Mouse (Mus musculus): Measurements from ENCODE around the gene Htra3.

Htra3 gene

DNA sequence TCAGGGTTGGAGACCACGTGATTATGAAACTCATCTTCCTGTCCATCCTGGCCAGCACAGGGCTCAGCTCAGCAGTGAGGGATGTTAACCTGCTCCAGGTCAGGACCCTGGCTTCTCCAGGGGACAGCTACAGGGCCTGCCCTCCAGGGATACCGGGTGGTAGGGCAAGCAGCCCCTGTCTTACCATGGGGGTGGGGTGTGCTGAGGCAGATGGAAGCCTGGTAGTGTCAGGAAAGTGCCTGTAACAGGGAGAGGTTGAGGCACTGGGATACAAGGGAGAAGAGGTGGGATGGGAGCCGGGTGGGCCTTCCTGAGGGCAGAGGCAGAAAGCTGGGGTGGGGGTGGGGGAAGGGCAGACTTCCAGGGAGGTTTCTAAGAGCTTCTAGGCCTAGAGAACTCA is 27.3 kb downstream of the Htra3 start:
- DNase-seq, result no peak

DNA sequence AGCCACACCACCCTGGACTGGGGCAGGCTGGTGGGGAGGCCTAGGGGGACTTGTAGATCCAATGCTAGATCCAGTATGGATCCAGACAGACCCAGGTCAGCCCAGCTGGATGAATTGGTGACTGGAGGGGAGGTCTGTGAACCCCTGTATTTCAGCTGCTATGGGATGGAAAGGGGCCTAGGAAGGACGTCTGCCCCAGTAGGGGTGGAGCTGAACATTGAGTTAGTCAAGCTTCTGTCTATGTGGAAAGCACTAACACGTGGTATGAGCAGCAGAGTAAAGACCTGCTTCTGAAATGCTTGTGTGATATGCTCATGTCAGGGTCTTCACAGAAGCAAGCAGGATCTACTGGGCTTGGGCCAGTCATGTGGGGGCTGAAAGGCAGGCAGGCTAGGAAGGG is 31.4 kb downstream of the Htra3 start:
- DNase-seq, result no peak

DNA sequence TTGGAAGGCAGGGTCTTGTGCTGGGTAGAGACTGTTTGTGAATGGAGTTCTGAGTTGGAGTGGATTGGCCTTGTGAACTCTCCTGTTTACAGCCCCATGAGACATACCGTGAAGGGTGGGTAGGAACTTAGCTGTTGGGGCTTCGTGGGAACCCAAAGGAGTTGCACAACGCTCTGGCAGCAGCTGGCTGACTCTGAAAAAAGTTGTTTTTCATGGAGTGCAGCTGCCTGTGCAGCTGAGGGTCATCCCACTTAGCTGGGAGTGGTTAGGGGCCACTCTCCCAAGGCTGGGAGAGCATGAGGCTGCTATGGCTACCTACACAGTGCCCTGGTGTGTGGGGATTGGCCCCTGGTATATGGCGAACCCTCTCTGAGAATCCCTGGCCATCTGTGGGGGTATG is 32.0 kb downstream of the Htra3 start:
- no peak for DNase-seq

DNA sequence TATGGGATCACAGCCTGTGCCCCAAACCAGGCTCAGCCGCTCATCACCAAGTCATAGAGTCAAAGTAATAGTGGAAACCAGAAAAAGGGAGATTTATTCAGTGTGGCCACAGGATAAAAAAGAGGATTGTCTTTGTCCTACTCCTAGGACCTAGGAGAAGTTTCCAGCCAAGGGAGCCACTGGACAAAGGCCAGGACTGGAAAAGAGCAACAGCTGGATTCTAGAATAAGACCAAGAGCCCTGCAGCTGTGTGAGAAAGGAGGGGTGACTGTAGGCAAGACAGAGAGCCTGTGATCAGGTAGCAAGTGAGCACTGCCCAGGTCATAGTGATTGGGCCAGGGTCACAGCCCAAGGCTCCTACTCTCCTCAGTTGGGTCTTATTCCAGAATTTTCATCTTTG is 32.7 kb downstream of the Htra3 start:
- DNase-seq, result no peak

DNA sequence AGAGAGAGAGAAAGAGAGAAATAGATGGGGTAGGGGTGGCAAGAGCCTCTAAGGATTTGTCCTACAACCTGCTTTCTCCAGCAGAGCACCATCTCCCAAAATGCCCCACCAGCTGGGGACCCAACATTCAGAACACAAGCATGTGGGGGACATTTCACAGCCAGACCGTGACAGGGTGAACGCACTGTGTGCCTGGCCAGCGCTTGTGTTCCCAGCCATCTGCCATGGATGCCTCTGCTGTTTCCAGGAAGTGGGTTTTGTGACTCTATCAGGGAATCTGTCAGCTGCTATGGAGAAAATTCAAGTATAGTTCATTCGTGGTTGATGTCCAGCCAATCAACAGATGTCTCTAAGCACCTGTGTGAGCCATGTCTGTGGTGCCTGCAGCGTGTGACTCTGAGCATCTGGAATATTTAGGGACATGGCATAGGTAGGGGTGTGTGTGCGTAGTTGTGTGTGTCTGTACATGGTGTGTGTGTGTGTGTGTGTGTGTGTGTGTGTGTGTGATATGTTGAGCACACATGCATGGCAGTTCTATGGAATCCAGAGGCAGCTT is 33.6 kb downstream of the Htra3 start:
- no peak for DNase-seq

DNA sequence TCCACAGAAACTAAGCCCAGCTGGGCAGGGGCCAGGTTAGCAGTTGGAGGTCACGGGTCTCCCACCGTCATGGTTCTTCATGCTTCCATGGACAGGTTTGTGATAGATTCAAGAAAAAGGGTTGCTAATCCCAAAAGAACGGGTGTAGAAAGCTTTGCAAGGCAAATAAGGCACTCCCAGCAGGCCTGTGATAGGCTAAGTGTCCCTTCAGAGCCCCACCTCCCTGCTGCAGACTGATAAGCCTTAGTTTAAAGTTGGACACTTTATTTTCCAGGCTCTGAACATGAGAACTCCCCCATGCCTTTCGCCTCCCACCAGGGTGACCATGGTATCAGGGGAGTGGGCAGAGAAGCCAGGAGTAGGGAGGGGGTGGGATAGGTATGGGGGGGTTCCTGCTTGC is 35.5 kb downstream of the Htra3 start:
- DNase-seq, result no peak

DNA sequence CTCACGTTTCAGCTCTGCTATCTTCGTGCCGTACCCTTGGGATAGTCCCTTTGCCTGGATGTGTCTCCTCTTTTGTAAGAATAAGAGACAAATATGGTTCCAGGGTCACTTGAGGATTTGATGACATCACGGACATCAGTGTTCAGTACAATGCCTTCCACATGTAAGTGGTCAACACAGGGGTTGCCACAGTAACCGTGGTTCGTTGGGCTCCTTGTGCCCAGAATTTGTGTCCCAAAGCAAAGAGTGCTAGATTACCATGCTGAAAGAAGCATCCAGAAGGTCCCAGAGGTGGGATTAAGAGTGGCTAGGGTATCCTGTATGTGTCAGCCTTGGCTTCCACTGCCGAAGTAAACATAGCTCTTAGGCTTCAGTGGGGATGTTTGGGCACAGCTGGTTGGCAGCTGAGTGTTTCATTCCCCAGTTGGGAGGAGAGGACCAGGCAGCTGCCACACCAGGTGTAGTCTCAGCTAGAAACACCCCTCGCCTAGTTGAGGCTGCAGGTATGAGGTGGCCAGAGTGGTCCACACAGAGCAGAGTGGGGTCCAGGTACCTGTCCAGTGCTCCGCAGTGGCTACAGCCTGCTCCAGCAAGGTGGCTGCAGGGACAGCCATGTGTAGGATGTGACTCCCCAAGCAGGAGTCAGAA is 36.1 kb downstream of the Htra3 start:
- DNase-seq, result no peak

DNA sequence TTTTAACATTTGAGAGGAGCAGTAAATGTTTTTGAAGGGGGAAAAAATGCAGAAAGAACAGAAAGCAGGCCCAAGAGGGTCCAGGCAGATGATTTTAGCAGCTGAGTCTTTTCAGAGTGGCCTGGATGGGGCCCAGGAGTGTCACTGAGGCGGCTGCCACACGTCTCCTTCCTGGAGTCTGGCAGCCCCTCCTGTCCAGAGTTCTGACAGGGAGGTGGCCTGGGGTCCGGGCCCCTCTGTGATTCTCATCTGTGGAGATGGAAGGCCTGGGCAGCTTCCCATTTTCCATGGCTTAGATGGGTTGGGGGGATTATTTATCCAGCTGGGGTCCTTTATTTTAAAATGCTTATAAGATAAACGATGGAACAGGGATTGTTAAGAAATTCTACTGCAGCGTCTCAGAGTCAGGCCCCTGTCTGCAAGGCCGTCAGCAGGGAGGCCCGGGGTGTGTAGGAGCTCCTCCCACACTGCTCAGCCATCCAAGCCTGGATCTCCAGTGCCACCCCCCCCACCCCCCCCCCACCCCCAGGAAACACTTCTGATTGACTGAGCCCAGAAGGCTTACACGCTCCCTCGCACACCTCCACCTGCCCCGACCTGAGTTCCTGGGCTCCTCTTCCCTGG is 37.5 kb downstream of the Htra3 start:
- no peak for DNase-seq

DNA sequence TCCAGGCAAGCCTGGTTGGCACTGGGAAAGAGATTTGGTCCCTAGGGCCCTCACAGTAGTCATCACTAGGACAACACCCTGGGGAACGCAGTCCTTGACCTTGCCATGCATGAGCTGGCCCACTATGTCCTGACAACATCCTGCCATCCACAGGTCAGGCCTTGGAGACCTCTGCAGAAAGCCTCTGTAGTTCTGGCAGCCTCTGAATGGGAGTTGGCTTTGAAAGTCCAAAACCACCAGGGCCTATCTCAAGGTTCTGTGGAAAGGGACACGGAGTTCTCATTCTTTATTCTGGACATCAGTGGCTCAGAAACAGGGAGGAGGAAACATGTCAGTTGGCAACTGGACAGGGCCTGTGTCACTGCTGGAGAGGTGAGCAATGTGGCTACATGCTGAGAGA is 43.6 kb downstream of the Htra3 start:
- DNase-seq, result no peak

DNA sequence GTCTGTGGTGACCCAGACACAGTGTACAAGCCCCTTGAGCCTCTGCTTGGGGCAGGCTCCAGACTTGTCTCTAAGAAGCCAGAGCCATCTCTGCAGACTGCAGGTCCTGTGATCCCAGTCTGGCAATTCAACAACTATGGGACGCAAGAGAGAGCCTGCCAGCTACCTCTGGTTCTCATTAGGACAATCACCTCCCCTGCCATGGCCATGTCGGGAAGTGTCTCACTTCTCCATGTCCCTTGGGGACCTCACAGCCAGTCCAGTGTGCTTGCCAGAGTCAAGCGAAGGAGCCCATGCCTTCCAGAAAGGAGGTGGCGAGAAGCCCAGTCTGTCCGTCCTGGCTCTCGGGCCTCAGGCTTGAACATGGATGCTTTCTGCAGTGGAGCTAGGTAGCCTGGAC is 46.7 kb downstream of the Htra3 start:
- no peak for DNase-seq

DNA sequence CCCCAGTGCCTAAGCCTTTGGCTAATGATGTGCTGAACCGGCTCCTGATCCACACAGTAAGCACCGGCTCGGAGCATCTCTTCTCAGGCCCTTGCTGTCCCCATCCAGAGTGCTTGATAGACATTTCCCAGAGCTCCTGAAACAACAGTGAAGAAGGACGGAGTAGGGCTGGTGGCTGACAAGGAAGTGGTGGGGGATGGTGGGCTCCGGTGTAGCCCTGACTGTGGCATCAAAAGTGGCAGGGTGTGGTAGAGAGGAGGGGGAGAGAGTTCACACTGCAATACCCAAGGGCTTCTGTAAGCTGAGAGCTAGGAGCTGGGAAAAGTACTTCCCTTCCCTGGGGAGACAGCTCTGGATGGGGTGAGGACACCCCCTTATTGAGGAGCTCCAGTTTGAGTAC is 47.8 kb downstream of the Htra3 start:
- no peak for DNase-seq

DNA sequence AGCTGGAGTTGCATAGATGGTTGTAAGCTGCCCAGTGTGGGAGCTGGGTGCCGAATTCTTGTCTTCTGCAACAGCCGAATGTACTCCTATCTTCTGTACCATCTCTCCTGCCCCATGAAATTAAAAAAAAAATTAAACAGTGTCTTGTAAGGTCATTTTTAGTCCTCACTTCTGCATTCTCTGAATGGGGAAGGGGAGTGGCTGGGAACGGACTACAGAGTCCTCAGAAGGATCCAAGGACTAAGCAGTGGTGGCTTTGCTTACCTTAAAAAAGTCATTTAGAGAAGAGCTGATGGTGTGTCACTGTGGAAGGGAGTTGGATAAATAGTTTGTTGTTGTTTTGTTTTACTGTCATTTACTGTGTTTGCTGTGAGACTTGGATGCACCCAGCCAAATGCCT is 48.4 kb downstream of the Htra3 start:
- DNase-seq, result no peak

DNA sequence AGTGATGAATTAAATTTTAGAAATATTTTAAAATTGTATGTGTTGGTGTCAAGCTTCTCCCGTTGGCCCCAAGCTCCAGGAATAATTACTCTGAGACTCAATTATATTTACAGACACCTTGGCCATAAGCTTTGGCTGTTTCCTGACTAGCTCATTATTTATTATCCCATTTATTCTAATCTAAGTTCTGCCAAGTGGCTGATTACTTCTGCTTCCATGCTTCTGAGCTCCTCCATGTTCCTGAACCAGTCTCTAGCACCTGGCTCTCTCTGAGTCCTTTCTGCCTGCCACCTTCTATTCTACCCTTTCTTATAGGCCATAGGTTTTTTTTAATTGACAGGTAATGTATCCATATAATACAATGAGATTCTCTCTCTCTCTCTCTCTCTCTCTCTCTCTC is 48.9 kb downstream of the Htra3 start:
- no peak for DNase-seq

DNA sequence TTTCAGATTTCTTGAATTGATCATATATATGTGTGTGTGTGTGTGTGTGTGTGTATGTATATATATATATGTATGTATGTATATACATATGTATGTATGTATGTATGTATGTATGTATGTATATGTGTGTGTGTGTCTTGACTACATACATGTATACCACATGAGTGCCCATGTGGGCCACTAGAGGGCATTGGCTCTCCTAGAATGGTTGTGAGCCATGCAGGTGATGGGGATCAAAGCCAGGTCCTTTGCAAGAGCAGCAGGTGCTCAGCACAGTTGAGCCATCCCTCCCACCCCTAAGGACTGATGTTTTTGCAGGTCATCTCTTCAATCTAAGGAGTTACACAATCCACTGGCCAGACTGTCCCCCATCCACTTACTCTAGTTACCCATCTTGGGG is 50.2 kb downstream of the Htra3 start:
- no peak for DNase-seq

DNA sequence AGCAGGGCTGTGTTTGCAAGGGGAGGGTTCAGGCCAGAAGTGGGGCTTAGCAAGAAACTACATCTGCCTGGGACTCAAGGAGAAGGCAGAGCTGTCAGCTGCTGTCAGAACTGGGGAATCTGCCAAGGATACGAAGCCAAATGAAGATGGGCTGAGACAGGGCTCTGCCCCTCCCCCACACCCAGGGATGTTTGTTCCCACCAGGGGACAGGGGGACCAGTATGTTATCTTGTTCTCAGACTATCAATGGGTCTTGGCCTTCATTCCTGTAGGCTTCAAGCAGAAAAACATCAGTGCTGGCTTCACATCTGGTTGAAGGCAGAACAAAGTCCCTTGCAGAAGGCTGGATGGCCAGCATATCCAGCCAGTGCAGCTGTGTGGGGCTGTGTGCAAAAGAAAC is 50.9 kb downstream of the Htra3 start:
- DNase-seq, result no peak

DNA sequence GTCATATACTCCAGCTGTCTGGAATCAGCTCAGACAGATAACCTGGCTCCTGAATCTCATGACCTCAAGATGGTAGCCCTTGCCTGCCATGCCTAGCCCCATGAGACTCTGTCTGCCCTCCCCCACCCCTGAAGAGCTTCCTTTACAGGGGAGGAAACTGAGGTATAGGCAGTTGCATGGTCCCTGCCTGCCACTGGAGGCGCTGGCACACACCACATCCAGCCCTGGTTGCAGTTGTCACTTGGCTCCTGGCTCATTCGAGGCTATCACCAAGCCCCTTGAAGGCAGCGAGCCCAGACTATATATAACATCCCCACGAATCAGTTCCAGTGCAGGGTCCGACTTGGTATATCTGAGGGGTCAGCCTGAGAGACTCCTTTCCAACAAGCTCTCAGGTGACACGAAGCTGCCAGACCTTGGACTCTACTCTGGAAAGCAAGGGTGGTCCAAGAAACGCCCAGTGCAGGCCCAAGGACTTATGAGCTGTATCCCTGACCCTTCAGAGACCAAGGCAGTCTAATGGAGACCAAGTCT is 52.2 kb downstream of the Htra3 start:
- DNase-seq, result no peak

DNA sequence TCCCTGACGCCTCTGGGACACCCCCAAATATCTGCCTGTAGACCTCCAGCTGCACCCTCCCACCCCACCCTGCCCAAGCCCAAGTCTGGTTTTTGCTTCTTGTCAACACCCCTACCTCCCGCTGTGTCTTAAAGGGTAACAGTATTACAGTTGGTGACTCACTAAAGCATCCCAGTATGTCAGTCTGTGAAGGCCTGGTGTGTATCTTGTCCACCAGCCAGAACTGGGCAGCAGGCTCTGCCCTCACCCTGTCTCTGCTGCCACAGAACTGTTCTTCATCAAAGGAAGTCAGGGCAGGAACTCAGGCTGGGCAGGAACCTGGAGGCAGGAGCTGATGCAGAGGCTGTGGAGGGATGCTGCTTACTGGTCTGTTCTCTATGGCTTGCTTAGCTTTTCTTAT is 53.2 kb downstream of the Htra3 start:
- no peak for DNase-seq

DNA sequence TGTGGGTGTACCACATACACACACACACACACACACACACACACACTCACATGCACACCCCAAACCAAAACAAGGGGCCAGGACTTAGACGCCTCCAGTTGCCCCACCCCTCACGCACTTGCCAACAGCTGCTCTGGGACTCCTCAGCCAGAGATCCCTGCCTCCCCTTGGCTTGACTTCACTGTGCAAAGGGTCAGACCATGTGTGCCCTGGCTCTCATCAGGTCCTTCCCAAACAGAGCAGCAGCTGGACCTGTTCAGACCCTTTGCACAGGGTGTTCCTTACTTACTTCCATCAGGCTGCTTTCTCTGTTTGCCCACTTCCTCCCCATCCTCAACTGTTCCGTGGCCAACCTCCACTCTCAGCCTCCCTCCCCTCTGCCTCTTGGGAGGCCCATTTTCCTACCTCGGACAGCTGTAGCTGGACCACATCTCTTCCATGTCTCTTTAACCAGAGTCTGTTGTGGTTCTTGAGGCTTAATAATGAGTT is 54.8 kb downstream of the Htra3 start:
- DNase-seq, result no peak

DNA sequence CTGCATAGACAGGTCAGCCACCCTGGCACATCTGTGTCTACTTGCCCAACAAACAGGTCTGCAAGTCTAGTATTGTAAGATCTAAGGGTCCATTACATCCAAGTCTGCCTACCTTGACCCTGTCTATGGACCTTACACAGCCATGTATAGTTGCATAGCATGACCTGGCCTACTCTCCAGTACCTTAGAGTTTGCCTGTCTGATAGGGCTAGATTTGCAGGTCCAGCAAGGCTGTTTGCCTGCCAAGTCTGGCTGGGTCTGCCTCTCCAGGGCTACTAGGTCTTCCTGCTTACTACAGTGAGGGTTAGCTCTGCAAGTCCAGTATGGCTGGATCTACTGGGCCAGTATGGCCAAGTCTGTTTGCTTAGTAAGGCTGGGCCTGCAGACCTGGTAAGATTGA is 55.8 kb downstream of the Htra3 start:
- DNase-seq, result no peak

DNA sequence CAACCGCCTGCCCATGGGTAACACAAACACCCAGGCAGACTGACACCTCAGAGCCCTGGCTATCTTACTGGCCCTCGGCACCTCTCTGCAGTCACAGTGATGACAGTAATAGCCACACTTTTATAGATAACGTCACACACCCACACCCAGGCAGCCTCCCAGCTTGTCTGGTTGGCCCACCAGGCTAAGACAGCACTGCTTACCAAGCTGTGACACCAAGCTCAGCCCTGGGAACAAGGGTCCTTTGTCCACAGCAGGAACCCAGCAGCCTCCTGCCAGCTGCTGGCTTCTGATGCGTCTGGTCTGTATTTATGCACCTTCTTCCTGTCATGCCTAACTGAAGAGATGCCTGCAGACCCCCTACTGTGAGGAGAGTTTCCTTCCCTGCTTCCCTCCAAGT is 58.5 kb downstream of the Htra3 start:
- no peak for DNase-seq

DNA sequence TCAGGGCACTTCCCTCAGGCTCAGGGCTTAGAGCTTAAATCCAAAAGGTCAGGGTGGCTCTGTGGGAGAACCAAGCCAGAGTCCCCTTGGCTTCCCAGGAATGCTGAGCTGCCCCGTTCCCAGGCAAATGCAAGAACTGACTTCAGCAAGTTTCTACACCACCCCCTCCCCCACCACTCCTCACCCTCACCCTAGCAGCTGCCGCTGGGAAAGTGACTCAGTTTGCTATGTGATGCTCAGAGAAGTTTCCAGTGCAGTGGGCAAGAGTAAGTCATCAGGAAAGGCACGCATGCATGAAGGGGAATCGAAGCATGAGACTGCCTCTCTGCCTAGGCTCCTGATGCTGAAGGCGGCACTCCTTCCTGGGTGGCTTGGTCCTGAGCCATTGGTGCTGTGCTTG is 62.6 kb downstream of the Htra3 start:
- no peak for DNase-seq

DNA sequence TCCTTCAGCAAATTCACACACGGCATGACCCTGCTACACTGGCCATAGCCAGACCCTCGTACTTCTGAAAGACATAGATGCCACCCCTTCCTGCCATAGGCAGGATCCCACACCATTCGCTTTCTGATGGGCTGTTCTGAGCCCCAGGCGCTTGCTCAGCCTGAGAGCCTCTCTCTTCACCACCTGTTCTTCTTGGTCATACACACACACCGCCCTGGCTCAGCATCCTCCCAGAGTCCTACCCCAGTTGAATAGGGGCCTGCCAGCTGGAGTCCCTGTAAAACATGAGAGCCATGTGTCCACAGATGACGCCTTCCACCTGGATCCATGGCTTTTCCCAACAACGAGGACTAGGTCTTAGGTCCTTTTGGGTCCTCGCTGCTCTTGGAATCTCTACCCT is 66.9 kb downstream of the Htra3 start:
- no peak for DNase-seq

DNA sequence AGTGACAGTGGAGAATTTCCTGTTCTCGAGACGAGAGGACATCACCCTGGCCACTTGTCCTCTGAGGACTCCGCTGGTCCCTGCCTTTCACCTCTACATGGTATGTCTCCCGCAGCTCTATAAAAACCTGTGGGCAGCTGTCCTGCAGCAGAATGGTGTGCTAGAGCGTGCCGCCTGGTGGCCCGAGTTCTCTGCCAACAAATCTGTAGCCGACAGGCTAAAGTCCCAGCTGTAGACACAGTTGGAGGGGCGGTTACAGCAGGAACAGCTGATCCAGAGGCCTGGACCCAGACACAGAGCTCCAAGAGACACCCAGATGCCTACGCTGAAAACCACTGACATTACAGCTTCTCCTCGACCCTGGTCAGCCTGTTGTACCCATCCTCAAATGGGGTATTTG is 67.7 kb downstream of the Htra3 start:
- no peak for DNase-seq

DNA sequence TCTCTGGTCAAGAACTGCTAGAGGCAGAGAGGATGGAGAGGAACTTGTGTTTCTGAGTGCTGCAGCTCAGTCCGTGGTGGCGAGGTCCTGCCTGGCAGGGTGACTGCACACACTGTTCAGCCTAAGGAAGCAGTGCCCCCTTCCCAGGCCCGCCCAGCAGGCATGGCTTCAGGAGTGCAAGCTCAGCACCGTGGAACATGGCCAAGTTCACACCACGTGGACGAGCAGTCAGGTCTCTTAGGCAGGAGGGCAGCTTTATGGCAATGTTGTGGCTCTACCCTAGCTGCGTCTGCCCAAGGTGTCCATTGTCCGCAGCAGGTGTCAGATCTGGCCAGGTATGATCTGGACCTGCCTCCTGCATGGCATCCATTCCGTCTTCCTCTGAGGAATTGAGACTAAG is 68.4 kb downstream of the Htra3 start:
- DNase-seq, result no peak

DNA sequence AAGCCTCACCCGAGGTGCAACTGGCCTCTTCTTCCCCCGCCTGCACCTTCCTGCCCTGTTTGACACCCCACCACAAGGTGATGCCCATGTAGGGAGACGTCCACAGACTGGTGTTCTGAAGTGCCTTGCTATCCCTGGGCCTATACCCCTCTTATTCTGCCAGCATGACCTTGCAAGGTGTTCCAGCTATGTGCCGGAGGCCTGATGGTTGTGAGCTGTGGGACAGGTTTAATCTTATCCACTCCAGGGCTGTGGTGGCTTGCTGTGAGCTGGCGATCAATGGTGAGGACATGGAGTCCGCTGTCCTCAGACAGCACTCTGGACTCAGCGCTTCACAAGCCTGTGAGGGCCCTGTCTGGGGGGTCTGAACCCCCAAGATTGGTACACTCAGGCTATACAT is 69.2 kb downstream of the Htra3 start:
- no peak for DNase-seq

All from thymus, postnatal 4 days (tissue).